Mouse (Mus musculus): ENCODE measurements around the gene Olfr523. TPM values are rescaled to one million over a fixed set of nuclear protein-coding genes. Genes with fewer than 3 reads are reported as not detected.
"Not testable (repeated sequence)": the region's sequence is repeated elsewhere in the genome, so short reads cannot be mapped to it uniquely, and the experiment has no call there.

Gene Olfr523
- polyA plus RNA-seq (2012; ENCODE audit: insufficient read depth, insufficient read length, missing spikeins) = not detected in 2 replicates

DNA sequence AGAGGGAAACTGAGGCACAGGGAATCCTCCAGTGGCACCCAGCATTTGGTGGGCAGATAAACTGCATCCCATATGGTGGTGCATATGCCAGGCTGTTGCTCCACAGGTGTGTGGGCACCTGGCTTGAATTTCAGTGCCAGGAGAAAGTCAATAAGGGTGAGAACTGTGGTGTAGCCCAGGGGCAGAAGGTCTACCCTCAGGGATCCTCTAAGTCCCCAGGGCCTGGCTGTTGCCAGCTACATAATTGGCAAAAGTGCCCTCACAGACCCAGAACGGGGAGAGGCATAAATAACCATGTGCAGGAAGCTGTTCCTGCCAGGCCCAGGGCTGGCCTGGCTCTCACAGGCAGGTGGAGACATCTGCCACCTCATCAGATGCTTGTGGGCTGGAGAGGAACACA lies at the start of gene Olfr523:
Gene Olfr523, plus strand, starts transcription at position 282 of the 400 bp plus-strand sequence.
- no peak within 1 kb of the TSS for H3K27ac ChIP-seq (ENCODE audit: insufficient read depth, low read depth, low read length)
- H3K4me3 ChIP-seq (ENCODE audit: insufficient read depth, low read length) = no peak within 1 kb of the TSS
- H3K4me1 ChIP-seq (ENCODE audit: control insufficient read depth, insufficient read depth, low read length) = no peaks in the 10 kb centered on the region
- TF ChIP-seq POLR2A (IDR thresholded peaks at IDR 0.05; ENCODE audit: borderline replicate concordance, low read depth, low read length) (no peak), CTCF (IDR thresholded peaks at IDR 0.05; ENCODE audit: low read depth, low read length) (no peak)

DNA sequence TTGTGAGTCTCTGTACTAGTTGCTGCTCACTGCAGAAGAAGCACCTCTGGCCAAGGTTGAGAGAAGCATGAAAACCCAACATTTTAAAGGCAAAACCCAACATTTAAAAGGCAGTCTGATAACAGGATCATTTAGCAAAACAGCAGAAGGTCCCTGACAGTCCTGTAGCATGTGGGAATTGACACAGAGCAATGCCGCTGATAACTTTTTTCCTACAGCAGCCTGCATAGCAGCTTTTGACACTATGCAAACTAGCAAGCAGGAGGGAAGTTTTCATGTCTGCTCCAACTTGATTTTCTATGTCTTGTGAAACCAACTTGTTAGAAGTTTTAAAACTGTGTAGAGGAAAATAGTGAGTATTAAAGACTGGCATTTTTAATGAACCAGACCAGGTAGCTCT lies 48.6 kb upstream of the Olfr523 start:
- peaks cover 26% of the 10 kb centered on the region for H3K4me1 ChIP-seq (ENCODE audit: control insufficient read depth, insufficient read depth, low read length)
- no peak overlapping the region for H3K4me3 ChIP-seq (ENCODE audit: insufficient read depth, low read length)
- TF ChIP-seq CTCF (IDR thresholded peaks at IDR 0.05; ENCODE audit: low read depth, low read length) (no peak), POLR2A (IDR thresholded peaks at IDR 0.05; ENCODE audit: borderline replicate concordance, low read depth, low read length) (no peak)
- H3K27ac ChIP-seq (ENCODE audit: insufficient read depth, low read depth, low read length) = no peak overlapping the region

DNA sequence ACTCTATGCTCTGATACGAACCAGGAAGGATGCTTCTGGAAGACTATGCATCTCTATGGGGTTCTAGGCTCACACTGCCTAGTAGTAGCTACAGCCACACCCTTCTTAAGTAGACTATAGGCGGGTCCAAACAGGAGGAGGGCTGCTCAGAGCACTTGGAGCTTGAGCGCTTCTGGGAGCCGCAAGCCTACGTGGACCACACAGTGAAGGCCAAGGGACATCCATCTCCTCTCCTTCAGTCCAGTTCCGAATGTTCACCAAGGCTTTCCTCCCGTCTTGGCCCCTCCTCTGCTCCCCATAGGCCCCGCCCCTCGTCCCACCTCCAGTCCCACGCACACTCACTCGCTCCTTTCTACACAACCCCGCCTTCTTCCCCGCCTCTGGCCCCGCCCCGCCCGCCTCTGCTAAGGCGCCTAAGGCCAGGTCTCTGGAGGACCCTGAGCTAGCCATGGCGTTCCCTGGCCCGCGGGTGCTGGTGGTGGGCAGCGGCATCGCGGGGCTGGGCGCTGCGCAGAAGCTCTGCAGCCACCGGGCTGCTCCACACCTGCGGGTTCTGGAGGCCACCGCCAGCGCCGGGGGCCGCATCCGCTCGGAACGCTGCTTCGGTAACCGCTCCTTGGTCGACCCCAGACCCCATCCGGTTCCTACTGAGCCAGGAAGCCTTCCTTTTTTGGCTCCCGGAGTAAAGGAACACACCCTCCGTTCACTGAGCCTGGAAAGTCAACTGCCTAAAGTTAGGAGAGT lies 47.6 kb upstream of the Olfr523 start:
- peak overlapping the region; percentile 37 for H3K27ac ChIP-seq (ENCODE audit: insufficient read depth, low read depth, low read length)
- peak overlapping the region; percentile 94 for H3K4me3 ChIP-seq (ENCODE audit: insufficient read depth, low read length)
- peaks cover 26% of the 10 kb centered on the region for H3K4me1 ChIP-seq (ENCODE audit: control insufficient read depth, insufficient read depth, low read length)
- TF ChIP-seq POLR2A (IDR thresholded peaks at IDR 0.05; ENCODE audit: borderline replicate concordance, low read depth, low read length) = no peak
- no peak for TF ChIP-seq CTCF (IDR thresholded peaks at IDR 0.05; ENCODE audit: low read depth, low read length)

DNA sequence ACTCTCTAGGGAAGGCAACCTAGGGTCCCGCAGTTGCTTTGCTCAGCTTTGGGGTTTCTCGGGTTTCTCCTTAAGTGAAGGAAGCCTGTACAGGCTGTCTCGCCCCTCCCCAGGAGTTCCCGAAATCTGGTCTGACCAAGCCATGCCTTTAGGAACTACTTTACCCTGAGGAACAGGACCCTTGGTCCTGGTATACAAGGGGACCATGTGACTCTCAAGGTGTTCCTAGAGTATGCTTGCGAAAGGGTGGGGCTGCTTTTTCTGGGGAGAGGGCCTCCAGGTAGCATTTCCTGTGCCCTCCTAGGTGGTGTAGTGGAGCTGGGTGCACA lies 47.0 kb upstream of the Olfr523 start:
- Histone ChIP-seq H3K27ac (ENCODE audit: insufficient read depth, low read depth, low read length) (peak overlapping the region; percentile 37), H3K4me1 (ENCODE audit: control insufficient read depth, insufficient read depth, low read length) (peaks cover 26% of the 10 kb centered on the region), H3K4me3 (ENCODE audit: insufficient read depth, low read length) (peak overlapping the region; percentile 94)
- TF ChIP-seq CTCF (IDR thresholded peaks at IDR 0.05; ENCODE audit: low read depth, low read length) (no peak), POLR2A (IDR thresholded peaks at IDR 0.05; ENCODE audit: borderline replicate concordance, low read depth, low read length) (no peak)

DNA sequence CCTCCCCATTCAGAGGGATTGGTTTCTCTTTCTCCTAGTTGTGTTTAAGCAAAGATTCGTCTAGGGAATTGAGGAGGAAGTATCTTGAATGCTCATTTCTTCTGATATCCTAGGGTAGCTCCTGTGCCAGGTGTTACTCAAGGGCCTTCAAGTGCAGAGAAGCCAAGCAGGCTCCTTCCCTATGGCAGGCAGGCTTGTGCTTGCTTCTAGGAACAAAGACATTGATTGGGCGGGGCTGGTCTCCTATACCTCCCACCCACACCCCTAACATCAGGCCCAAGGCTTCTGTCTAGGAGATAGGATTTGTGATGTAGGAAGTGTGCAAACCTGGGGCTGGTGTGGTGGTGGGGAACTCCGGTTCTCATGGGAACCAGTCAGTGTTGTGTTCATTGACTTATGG lies 46.1 kb upstream of the Olfr523 start:
- Histone ChIP-seq H3K4me1 (ENCODE audit: control insufficient read depth, insufficient read depth, low read length) (peaks cover 28% of the 10 kb centered on the region), H3K4me3 (ENCODE audit: insufficient read depth, low read length) (peak overlapping the region; percentile 36), H3K27ac (ENCODE audit: insufficient read depth, low read depth, low read length) (peak overlapping the region; percentile 92)
- no peak for TF ChIP-seq CTCF (IDR thresholded peaks at IDR 0.05; ENCODE audit: low read depth, low read length)
- TF ChIP-seq POLR2A (IDR thresholded peaks at IDR 0.05; ENCODE audit: borderline replicate concordance, low read depth, low read length) = no peak

DNA sequence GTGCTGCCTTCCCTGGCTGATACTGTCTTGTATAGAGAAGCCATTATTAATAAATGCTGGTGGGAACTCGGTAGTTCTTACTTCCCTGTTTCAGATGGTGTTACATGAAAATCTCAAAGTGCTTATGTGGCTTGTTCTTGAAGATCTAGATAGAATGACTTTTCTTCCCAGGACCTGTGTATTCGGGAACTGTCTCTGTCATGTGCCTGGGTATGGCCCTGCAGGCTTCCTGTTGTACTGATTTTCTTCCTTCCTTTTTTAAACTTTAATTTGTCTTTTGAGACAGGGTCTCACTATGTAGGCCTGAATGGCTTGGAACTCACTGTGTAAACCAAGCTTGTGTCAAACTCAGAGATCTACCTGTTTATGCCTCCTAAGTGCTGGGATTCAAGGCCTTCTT lies 45.1 kb upstream of the Olfr523 start:
- peaks cover 30% of the 10 kb centered on the region for H3K4me1 ChIP-seq (ENCODE audit: control insufficient read depth, insufficient read depth, low read length)
- peak overlapping the region; percentile 96 for H3K27ac ChIP-seq (ENCODE audit: insufficient read depth, low read depth, low read length)

DNA sequence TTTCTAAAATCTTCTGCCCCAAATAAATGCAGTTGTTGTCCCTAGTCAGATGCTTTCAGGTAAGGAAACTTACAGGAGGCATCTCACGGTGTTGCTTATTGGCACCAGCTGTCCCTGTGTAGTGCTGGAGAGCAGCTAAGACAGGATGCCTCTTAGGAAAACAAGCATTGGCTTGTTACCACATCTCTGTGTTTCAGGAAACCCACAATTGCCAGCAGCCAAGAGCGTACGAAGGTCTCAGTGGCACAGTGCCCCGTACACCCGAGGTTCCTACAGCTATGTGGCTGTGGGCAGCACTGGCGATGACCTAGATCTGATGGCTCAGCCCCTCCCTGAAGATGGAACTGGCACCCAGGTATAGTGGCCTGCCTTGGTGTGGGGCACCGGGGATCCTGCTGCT lies 40.8 kb upstream of the Olfr523 start:
- not testable (repeated sequence) for H3K4me3 ChIP-seq (ENCODE audit: insufficient read depth, low read length)

More for the DNA sequence above, 45.1 kb upstream of the Olfr523 start:
- TF ChIP-seq CTCF (IDR thresholded peaks at IDR 0.05; ENCODE audit: low read depth, low read length) (no peak), POLR2A (IDR thresholded peaks at IDR 0.05; ENCODE audit: borderline replicate concordance, low read depth, low read length) (no peak)
- H3K4me3 ChIP-seq (ENCODE audit: insufficient read depth, low read length) = peak overlapping the region; percentile 36

DNA sequence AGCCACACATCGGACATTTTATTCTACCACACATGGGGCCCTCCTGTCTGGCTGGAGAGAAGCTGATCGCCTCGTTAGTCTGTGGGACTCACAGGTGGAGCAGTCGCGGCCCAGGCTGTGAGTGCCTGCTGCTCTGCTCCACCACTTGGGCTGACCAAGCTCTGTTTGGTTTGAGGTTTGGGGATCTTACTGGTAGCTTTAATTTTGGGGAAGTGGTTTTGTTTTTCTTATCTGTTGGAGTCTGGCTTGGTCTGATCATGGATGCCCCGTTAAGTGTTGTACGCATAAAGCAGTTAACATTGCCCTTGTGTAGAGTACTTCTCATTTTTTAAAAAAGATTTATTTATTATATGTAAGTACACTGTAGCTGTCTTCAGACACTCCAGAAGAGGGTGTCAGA lies 39.0 kb upstream of the Olfr523 start:
- not testable (repeated sequence) for H3K4me3 ChIP-seq (ENCODE audit: insufficient read depth, low read length); H3K27ac ChIP-seq (ENCODE audit: insufficient read depth, low read depth, low read length)
- H3K4me1 ChIP-seq (ENCODE audit: control insufficient read depth, insufficient read depth, low read length) = peaks cover 21% of the 10 kb centered on the region

More for the DNA sequence above, 40.8 kb upstream of the Olfr523 start:
- peaks cover 36% of the 10 kb centered on the region for H3K4me1 ChIP-seq (ENCODE audit: control insufficient read depth, insufficient read depth, low read length)
- not testable (repeated sequence) for H3K27ac ChIP-seq (ENCODE audit: insufficient read depth, low read depth, low read length)

DNA sequence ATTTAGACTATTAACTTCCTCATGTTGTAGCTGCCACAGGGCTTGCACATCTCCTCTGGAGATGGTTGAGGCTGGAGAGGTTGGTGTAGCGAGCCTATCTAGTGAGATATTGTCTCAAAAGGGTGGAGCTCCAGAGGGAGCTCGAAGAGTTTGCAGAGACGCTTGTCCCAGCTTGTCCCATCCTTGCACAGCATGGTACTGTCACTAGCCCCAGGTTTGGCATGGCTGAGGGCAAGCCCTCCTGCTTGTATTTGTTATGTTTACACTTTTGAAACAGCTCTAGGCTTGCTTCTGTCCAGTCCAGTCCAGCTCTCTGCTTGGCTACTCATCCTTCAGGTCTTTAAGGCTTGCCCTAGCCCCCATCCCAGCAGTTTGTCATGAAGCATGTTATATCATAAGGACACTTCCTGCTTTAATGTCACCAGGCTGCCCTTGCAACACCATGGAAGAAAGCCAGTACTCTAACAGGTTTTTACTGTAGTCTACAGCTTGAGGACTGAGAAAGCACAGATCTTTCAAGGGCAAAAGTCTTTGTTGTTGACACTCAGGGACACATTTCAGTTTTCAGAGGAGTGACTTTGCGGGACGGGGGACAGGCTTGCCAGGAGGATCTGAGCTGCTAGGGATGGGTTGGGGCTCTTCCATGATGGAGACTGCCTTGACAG lies 37.8 kb upstream of the Olfr523 start:
- peaks cover 19% of the 10 kb centered on the region for H3K4me1 ChIP-seq (ENCODE audit: control insufficient read depth, insufficient read depth, low read length)
- no peak overlapping the region for H3K4me3 ChIP-seq (ENCODE audit: insufficient read depth, low read length)
- no peak overlapping the region for H3K27ac ChIP-seq (ENCODE audit: insufficient read depth, low read depth, low read length)
- TF ChIP-seq POLR2A (IDR thresholded peaks at IDR 0.05; ENCODE audit: borderline replicate concordance, low read depth, low read length) = no peak
- no peak for TF ChIP-seq CTCF (IDR thresholded peaks at IDR 0.05; ENCODE audit: low read depth, low read length)

DNA sequence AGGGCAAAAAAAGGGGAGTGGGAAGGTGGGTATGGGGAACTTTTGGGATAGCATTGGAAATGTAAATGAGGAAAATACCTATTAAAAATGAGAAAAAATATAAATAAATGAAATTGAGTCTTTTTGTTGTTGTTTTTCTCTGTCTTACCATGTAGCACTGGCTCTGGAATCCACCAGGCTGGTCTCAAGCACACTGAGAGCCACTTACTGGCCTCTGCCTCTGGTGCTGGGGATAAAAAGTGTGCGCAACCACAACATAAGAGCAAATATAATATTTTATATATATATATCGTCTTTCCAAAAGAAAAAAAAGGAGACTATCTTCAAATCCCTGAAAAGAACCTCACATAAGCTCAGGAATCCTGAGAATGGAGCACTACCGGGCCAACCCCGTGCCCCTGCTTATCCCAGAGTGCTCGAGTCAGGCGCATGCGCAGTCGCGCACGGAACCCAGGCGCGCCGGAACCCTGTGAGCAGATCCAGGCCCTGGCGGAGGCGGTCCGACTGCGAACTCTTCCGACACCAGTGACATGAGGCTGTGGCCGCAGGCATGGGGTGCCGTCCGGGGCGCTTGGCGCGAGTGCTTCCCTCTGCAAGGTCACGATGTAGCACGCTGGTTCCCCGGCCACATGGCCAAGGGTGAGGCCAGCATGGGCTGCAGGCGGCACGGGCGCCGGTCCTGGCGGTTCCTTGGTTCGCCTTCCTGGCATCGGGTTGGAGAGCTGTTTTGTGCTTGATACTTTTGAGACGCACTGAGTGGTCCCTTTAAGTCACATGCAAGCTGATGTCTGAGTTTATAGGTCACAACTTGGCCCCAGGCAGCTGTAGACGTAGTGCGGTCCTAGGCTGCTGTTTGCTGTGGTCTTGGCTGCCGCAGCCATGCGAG lies 35.6 kb upstream of the Olfr523 start, which contains the start of gene Mtg1:
Gene Mtg1, plus strand, starts transcription at position 430 of the 886 bp plus-strand sequence.
- Histone ChIP-seq H3K4me1 (ENCODE audit: control insufficient read depth, insufficient read depth, low read length) (peaks cover 16% of the 10 kb centered on the region), H3K27ac (ENCODE audit: insufficient read depth, low read depth, low read length) (peak within 1 kb of the TSS; percentile 86), H3K4me3 (ENCODE audit: insufficient read depth, low read length) (peak within 1 kb of the TSS; percentile 98)
- TF ChIP-seq CTCF (IDR thresholded peaks at IDR 0.05; ENCODE audit: low read depth, low read length) (no peak), POLR2A (IDR thresholded peaks at IDR 0.05; ENCODE audit: borderline replicate concordance, low read depth, low read length) (no peak)
